Mouse (Mus musculus) intestine, embryonic 14.5 days (tissue): Measurements from ENCODE around the gene Cnga3. TPM values are rescaled to one million over a fixed set of nuclear protein-coding genes. Genes with fewer than 3 reads are reported as not detected.

Experiments used
- ATAC-seq: fragments of 200-750 bp; cut with Nextera tagmentation; replicated peaks from 2 replicates; pipeline ENCODE4 v1.8.0; 2017; ENCODE audit warnings: low read depth, moderate number of reproducible peaks, moderate TSS enrichment, moderate library complexity; ENCODE audit not compliant: low FRiP score, low TSS enrichment
- DNase-seq: peaks from one replicate; pipeline ENCODE4 v3.0.0-alpha.2; 2018; ENCODE audit warnings: low spot score
- H3K27ac ChIP-seq: fragments of 300-500 bp; sonication (generic); 2 replicates; pipeline ENCODE4 v1.5.1; 2014; ENCODE audit warnings: low read depth, mild to moderate bottlenecking, control low read depth
- H3K27me3 ChIP-seq: fragments of 300-500 bp; sonication (generic); replicated peaks from 2 replicates; pipeline ENCODE4 v1.6.1; 2014; ENCODE audit warnings: low read length, control low read depth; ENCODE audit not compliant: control insufficient read depth, insufficient read depth
- H3K36me3 ChIP-seq: fragments of 300-500 bp; sonication (generic); 2 replicates; pipeline ENCODE4 v1.6.1; 2014; ENCODE audit warnings: low read length, control low read depth; ENCODE audit not compliant: control insufficient read depth, insufficient read depth
- H3K4me1 ChIP-seq: fragments of 300-500 bp; sonication (generic); replicated peaks from 2 replicates; pipeline ENCODE4 v1.6.1; 2014; ENCODE audit warnings: low read length, control low read depth, mixed read lengths; ENCODE audit not compliant: control insufficient read depth, insufficient read depth
- H3K4me2 ChIP-seq: fragments of 300-500 bp; sonication (generic); 2 replicates; pipeline ENCODE4 v1.6.1; 2014; ENCODE audit warnings: low read length
- H3K4me3 ChIP-seq: fragments of 300-500 bp; sonication (generic); 2 replicates; pipeline ENCODE4 v1.5.1; 2014; ENCODE audit warnings: low read depth, low read length, control low read depth, mixed read lengths
- H3K9ac ChIP-seq: fragments of 300-500 bp; sonication (generic); 2 replicates; pipeline ENCODE4 v1.6.1; 2014; ENCODE audit warnings: mild to moderate bottlenecking, low read length
- H3K9me3 ChIP-seq: fragments of 300-500 bp; sonication (generic); 2 replicates; pipeline ENCODE4 v1.6.1; 2016; ENCODE audit warnings: low read length, control low read depth; ENCODE audit not compliant: control insufficient read depth
- WGBS: fragments of 180-500 bp; shearing (Covaris S2); extraction: QIAGEN DNeasy Blood & Tissue Kit; methylation state at CpG from one replicate; pipeline ENCODE4 v1.1.7; 2014; 5-methylcytosine and 5-hydroxymethylcytosine counted together
- polyA plus RNA-seq: library from polyadenylated mRNA; unstranded; fragments of >200 nt; fragmentation: Nextera tagmentation; extraction: Ambion mirVana; gene quantifications from 2 replicates; pipeline ENCODE4 v1.2.1, GENCODE M21; 2014

Gene Cnga3
- 0.09 and 0.26 TPM in 2 replicates for polyA plus RNA-seq

DNA sequence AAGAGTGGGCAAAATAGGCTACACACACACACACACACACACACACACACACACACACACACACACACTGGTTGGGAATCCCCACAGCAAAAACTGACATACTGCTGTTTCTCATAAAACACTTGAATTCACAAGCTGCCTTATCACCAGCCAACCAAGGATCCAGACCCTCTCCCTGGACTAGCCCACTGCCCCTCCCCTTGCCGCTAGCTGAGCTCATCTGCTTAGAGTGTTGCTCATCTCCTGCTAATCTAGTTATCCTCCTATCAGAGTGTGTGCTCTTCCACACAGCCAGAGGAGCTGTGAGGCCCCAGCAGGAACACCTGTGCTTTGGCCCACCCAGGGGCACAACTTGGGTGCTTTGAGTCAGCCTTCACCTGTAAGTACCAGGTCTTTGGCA is at the start of gene Cnga3:
TSS of gene Cnga3 (plus strand) at position 291 of the 400 bp plus-strand sequence.
- Histone ChIP-seq H3K36me3 (no peaks in the 10 kb centered on the region), H3K27me3 (no peaks in the 10 kb centered on the region), H3K4me1 (no peaks in the 10 kb centered on the region), H3K9me3 (no peaks in the 10 kb centered on the region), H3K27ac (no peak within 1 kb of the TSS), H3K4me3 (no peak within 1 kb of the TSS), H3K4me2 (no peak within 1 kb of the TSS), H3K9ac (no peak within 1 kb of the TSS)
- ATAC-seq (no peak), DNase-seq (no peak)
- 42% methylated on average over 1 of the region's 1 CpGs for WGBS

DNA sequence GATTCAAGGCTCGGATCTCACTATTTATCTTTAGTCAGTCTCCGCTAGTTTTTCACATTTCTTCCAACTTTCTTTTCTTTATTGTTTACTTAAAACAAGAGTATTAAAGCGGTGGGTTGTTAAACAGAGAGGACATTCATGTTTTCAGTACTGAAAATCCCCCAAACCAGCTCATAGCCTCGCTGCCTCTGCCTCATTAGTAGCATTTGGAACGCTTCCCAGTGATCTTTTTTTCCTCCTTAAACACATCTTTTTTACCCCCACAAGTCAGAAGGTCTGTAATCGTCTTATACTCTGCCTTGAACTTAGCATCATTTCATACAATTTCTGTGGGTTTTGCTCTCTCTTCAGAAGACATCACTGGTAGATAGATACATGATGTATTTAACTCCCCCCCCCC is 48.2 kb upstream of the Cnga3 start:
- Histone ChIP-seq H3K36me3 (no peaks in the 10 kb centered on the region), H3K27ac (no peak overlapping the region), H3K4me2 (no peak overlapping the region), H3K4me1 (no peaks in the 10 kb centered on the region), H3K4me3 (no peak overlapping the region), H3K27me3 (no peaks in the 10 kb centered on the region), H3K9ac (no peak overlapping the region), H3K9me3 (peaks cover 1% of the 10 kb centered on the region; the same call in 1 of the 2 replicates)
- DNase-seq (no peak), ATAC-seq (no peak)
- 29% methylated on average over 6 of the region's 6 CpGs for WGBS

DNA sequence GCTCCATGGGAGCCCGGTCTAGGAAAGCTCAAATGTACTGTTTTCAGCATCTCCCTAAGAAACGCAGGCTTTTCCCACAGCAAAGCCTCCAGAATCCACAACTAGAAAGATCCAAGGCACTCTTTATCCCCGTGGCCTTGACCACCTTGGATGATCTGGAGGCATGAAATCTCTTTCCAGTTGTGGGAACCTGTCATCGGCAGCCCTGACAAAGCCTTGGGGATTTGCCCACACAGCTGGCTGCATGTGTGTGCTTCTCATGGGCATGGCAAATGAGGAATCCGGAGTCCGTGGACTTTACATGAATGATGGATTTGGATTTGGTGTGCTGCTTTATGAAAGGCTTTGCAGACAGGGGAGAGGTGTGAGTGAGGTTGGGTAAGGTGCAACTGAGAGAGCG is 46.3 kb upstream of the Cnga3 start:
- H3K9me3 ChIP-seq: no peaks in the 10 kb centered on the region; the same call in 1 of the 2 replicates
- H3K4me3 ChIP-seq: no peak overlapping the region
- H3K27me3 ChIP-seq: no peaks in the 10 kb centered on the region
- DNase-seq: no peak
- WGBS: 77% methylated on average over 7 of the region's 7 CpGs
- no peak overlapping the region for H3K9ac ChIP-seq
- H3K4me2 ChIP-seq: no peak overlapping the region
- H3K36me3 ChIP-seq: no peaks in the 10 kb centered on the region
- H3K4me1 ChIP-seq: no peaks in the 10 kb centered on the region
- no peak for ATAC-seq
- H3K27ac ChIP-seq: no peak overlapping the region

DNA sequence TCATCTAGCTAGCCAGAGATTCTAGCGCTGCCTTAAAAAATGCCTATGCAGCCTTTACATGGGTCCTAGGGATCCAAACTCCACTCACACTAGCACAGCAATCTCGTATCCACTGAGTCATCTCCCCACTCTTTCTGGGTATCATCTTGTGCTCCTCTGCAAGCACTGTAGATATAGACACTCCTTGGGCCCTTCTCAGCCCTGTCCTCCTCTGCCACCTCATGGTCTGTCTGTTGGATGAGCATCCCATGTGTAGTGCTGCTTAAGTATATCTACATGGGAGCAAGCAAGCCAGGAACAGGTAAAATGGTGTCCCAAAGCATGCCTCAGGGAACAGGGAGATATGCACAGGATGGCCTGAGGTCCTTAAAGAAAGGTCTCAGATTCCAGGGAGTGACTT is 36.4 kb upstream of the Cnga3 start:
- Histone ChIP-seq H3K9me3 (no peaks in the 10 kb centered on the region), H3K27ac (no peak overlapping the region), H3K9ac (no peak overlapping the region), H3K4me3 (no peak overlapping the region), H3K4me1 (no peaks in the 10 kb centered on the region), H3K27me3 (no peaks in the 10 kb centered on the region), H3K4me2 (no peak overlapping the region), H3K36me3 (no peaks in the 10 kb centered on the region)
- 77% methylated on average over 2 of the region's 2 CpGs for WGBS
- no peak for ATAC-seq
- DNase-seq: no peak

DNA sequence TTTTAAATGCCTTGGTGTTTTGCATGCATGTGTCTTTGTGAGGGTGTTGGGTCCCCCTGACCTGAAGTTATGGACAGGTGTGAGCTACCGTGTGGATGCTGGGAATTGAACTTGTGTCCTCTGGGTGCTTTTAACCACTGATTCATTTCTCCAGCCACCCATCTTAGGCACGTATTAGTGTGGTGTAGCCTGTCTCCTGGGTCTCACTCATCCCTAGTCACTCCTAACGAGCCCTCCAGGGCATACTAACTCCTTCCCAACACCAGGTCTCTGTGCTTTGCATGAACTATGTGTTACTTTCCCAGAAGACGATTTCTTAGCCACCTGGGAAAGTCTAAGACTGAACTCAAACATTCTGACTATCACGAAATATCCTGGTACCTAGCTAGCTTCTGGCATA is 34.4 kb upstream of the Cnga3 start:
- Histone ChIP-seq H3K4me3 (no peak overlapping the region), H3K27me3 (no peaks in the 10 kb centered on the region), H3K4me2 (no peak overlapping the region), H3K9me3 (no peaks in the 10 kb centered on the region), H3K9ac (no peak overlapping the region), H3K4me1 (no peaks in the 10 kb centered on the region), H3K36me3 (no peaks in the 10 kb centered on the region), H3K27ac (no peak overlapping the region)
- DNase-seq: no peak
- WGBS: 83% methylated on average over 5 of the region's 5 CpGs
- ATAC-seq: no peak

DNA sequence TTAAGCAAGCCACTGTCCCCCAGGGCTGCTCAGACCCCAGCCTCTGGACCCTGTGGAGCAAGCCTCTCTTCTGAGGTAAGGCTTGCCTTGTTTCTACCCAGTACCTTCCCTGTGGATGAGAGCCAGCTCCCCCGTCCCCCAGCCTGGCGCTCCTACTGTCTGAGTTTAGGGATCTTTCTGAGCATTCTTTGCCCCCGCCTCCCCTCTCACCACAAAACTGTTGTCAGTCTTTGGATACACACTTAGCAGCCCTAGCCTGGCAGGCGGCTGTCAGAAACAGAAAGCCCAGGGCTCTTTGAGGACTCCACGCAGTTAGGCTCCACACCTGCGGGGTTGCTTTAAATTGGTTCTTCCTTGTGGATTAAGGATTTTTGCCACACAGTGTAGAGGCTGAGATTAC is 27.2 kb upstream of the Cnga3 start:
- Histone ChIP-seq H3K4me1 (no peaks in the 10 kb centered on the region), H3K4me2 (no peak overlapping the region), H3K27me3 (no peaks in the 10 kb centered on the region), H3K4me3 (no peak overlapping the region), H3K27ac (no peak overlapping the region), H3K9ac (no peak overlapping the region), H3K36me3 (no peaks in the 10 kb centered on the region), H3K9me3 (no peaks in the 10 kb centered on the region)
- 73% methylated on average over 6 of the region's 6 CpGs for WGBS
- ATAC-seq: no peak
- DNase-seq: no peak

DNA sequence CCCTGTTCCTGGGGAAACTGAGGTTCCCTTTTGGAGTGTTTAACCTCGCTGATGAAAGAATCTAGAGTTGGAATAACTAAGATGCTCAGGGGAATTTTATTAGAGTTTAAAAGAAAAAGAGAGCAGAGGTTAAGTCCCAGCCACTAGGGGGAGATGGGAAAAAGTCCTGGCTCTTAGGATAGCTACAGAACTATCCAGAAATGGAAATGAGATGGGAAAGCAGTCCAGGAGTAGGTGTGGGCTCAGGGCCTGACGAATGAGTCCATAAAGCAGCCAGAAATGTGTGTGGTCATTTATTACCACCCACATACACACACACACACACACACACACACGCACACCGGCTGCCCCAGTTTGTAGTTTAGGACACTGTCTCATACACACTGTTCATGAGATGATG is 19.6 kb upstream of the Cnga3 start:
- Histone ChIP-seq H3K4me2 (no peak overlapping the region), H3K4me3 (no peak overlapping the region), H3K36me3 (no peaks in the 10 kb centered on the region), H3K27ac (no peak overlapping the region), H3K9me3 (no peaks in the 10 kb centered on the region), H3K27me3 (no peaks in the 10 kb centered on the region), H3K9ac (no peak overlapping the region), H3K4me1 (no peaks in the 10 kb centered on the region)
- DNase-seq: no peak
- 46% methylated on average over 4 of the region's 4 CpGs for WGBS
- no peak for ATAC-seq

DNA sequence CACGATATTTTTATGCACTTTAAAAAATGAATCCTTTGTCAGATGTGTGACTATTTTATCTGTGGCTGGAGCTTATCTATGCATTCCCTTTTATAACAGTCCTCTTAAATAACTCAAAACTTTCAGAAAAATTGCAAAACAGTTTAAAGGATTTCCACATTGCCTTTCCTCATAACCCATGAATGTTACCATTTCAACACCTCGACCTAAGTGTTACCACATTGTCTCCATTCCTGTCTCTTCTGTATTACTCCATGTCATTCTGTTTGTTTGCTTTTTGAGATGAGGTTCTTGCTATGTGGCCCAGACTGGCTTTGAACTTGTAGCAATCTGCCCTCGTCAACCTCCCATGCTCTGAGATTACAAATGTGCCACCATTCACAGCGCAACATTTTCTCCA is 12.8 kb upstream of the Cnga3 start:
- H3K4me2 ChIP-seq: no peak overlapping the region
- ATAC-seq: no peak
- 84% methylated on average over 4 of the region's 4 CpGs for WGBS

DNA sequence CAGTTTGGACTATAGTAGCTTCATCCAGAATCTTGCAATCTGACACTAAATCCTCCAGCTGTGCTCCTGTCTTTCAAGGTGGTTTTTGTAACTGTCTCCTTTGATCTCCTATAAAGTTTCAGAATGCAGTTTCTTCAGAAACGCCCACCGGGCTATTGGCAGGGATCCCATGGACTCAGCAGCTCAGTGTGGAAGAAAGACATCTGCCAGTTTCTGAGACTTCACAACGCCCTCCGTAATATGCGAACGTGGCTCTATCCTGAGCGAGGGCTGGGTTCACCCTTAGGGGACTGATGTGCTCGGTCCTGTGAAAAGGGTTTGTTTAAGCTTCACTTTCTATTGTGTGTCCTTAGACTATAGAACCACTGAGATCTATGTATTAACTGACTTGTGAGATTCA is 6.5 kb upstream of the Cnga3 start:
- no peak overlapping the region for H3K9ac ChIP-seq
- ATAC-seq (no peak), DNase-seq (no peak)
- no peaks in the 10 kb centered on the region for H3K9me3 ChIP-seq
- no peak overlapping the region for H3K4me2 ChIP-seq
- H3K27me3 ChIP-seq: no peaks in the 10 kb centered on the region
- no peak overlapping the region for H3K27ac ChIP-seq
- no peaks in the 10 kb centered on the region for H3K4me1 ChIP-seq
- WGBS: 66% methylated on average over 8 of the region's 8 CpGs
- H3K4me3 ChIP-seq: no peak overlapping the region
- no peaks in the 10 kb centered on the region for H3K36me3 ChIP-seq

More for the DNA sequence above, 12.8 kb upstream of the Cnga3 start:
- H3K27ac ChIP-seq: no peak overlapping the region
- H3K27me3 ChIP-seq: no peaks in the 10 kb centered on the region
- H3K4me3 ChIP-seq: no peak overlapping the region
- no peaks in the 10 kb centered on the region for H3K9me3 ChIP-seq
- no peaks in the 10 kb centered on the region for H3K36me3 ChIP-seq
- no peak overlapping the region for H3K9ac ChIP-seq
- H3K4me1 ChIP-seq: no peaks in the 10 kb centered on the region
- DNase-seq: no peak
